Comparison of ENCODE assay signal across 20 mouse cellular contexts in genomic region chr13:108245086-108245697, GRCm38 (mm10). TPM values are rescaled to one million over a fixed set of nuclear protein-coding genes. Genes with fewer than 3 reads are reported as not detected.
DNase-seq lines count a peak whose midpoint lies in the region; ATAC-seq and TF ChIP-seq lines count a peak whose summit lies in the region.
"Had no signal": no experiment of that assay in that cellular context is flagged by ENCODE, and none has a peak within 500 bp of the region (broad histone marks: within the 10 kb centered on the region; RNA-seq: fewer than 3 reads in every experiment).

No protein-coding gene starts in this region.

- TF ChIP-seq CTCF in kidney, postnatal 0 days (IDR thresholded peaks at IDR 0.05; ENCODE audit: low read depth): no peak

- no peaks in the 10 kb centered on the region for H3K36me3 ChIP-seq in heart, embryonic 16.5 days (ENCODE audit: control insufficient read depth, insufficient read depth)
- H3K36me3 ChIP-seq in kidney, postnatal 0 days (ENCODE audit: insufficient read depth, low read length): no peaks in the 10 kb centered on the region
- no peaks in the 10 kb centered on the region for H3K36me3 ChIP-seq in forebrain, embryonic 12.5 days (replicated peaks)
- H3K36me3 ChIP-seq: heart, embryonic 10.5 days; hindbrain, embryonic 12.5 days; intestine, embryonic 15.5 days; liver, embryonic 15.5 days; midbrain, embryonic 13.5 days; neural tube, embryonic 15.5 days had no signal

- no peaks in the 10 kb centered on the region for H3K27me3 ChIP-seq in heart, embryonic 16.5 days (ENCODE audit: control insufficient read depth, insufficient read depth, low read length)
- no peaks in the 10 kb centered on the region for H3K27me3 ChIP-seq in kidney, postnatal 0 days (ENCODE audit: insufficient read depth, low read length)
- H3K27me3 ChIP-seq in forebrain, embryonic 12.5 days: no peaks in the 10 kb centered on the region
- H3K27me3 ChIP-seq: hindbrain, embryonic 12.5 days; intestine, embryonic 15.5 days; liver, embryonic 15.5 days; midbrain, embryonic 13.5 days; neural tube, embryonic 15.5 days had no signal

- no peak for DNase-seq in heart, postnatal 25 days (ENCODE audit: low spot score)
- DNase-seq in lung, postnatal 36 days: peak; percentile 15
- no peak for DNase-seq in lung, postnatal 4 days
- peak; percentile 40 for DNase-seq in kidney, postnatal 0 days (ENCODE audit: low spot score)
- no peak for DNase-seq in frontal cortex, postnatal 36 days (ENCODE audit: low spot score in 2 of 2)
- DNase-seq: adrenal gland, postnatal 25 days; cerebellum, adult 18-20 months; cerebellum, postnatal 36 days; forebrain, postnatal 0 days; thymus, postnatal 4 days had no signal

- ATAC-seq in heart, embryonic 16.5 days (replicated peaks; ENCODE audit: extremely low read depth, insufficient read depth, low FRiP score): no peak
- peak; percentile 68; the same call in 1 of the 2 replicates for ATAC-seq in kidney, postnatal 0 days (replicated peaks; ENCODE audit: low FRiP score, low read depth)
- ATAC-seq in forebrain, embryonic 12.5 days (ENCODE audit: low FRiP score): no peak
- ATAC-seq: forebrain, postnatal 0 days; intestine, embryonic 15.5 days; midbrain, embryonic 13.5 days had no signal

- intact Hi-C loops in heart, postnatal 25 days (cut with DNase I): no loop called here

- H3K9me3 ChIP-seq in heart, embryonic 16.5 days (replicated peaks; ENCODE audit: control insufficient read depth, low read length): no peaks in the 10 kb centered on the region
- no peaks in the 10 kb centered on the region for H3K9me3 ChIP-seq in kidney, postnatal 0 days (replicated peaks; ENCODE audit: low read length)
- no peaks in the 10 kb centered on the region for H3K9me3 ChIP-seq in forebrain, embryonic 12.5 days
- H3K9me3 ChIP-seq: heart, embryonic 10.5 days; hindbrain, embryonic 12.5 days; intestine, embryonic 15.5 days; liver, embryonic 15.5 days; midbrain, embryonic 13.5 days; neural tube, embryonic 15.5 days had no signal

- no peak overlapping the region for H3K9ac ChIP-seq in heart, embryonic 16.5 days (ENCODE audit: low read length)
- H3K9ac ChIP-seq in kidney, postnatal 0 days (ENCODE audit: low read depth, low read length): no peak overlapping the region
- no peak overlapping the region for H3K9ac ChIP-seq in forebrain, embryonic 12.5 days
- H3K9ac ChIP-seq: forebrain, postnatal 0 days; hindbrain, embryonic 12.5 days; intestine, embryonic 15.5 days; liver, embryonic 15.5 days; midbrain, embryonic 13.5 days; neural tube, embryonic 15.5 days had no signal

- H3K27ac ChIP-seq in heart, embryonic 16.5 days (ENCODE audit: low read length): no peak overlapping the region
- H3K27ac ChIP-seq in kidney, postnatal 0 days: peak overlapping the region; percentile 56; the same call in 1 of the 2 replicates
- no peak overlapping the region for H3K27ac ChIP-seq in forebrain, embryonic 12.5 days
- H3K27ac ChIP-seq: heart, embryonic 10.5 days; hindbrain, embryonic 12.5 days; intestine, embryonic 15.5 days; liver, embryonic 15.5 days; midbrain, embryonic 13.5 days; neural tube, embryonic 15.5 days had no signal

- 62% methylated on average over 11 of the region's 11 CpGs for WGBS in heart, embryonic 16.5 days
- 52% methylated on average over 11 of the region's 11 CpGs for WGBS in kidney, postnatal 0 days
- WGBS in forebrain, embryonic 12.5 days: 85% methylated on average over 11 of the region's 11 CpGs

- peak overlapping the region; percentile 8; the same call in 1 of the 2 replicates for H3K4me2 ChIP-seq in heart, embryonic 16.5 days (ENCODE audit: low read depth, low read length)
- H3K4me2 ChIP-seq in kidney, postnatal 0 days (ENCODE audit: low read length): no peak overlapping the region; the same call in 1 of the 2 replicates
- H3K4me2 ChIP-seq in forebrain, embryonic 12.5 days: no peak overlapping the region
- H3K4me2 ChIP-seq: hindbrain, embryonic 12.5 days; intestine, embryonic 15.5 days; liver, embryonic 15.5 days; midbrain, embryonic 13.5 days; neural tube, embryonic 15.5 days had no signal

- peaks cover 3% of the 10 kb centered on the region; the same call in 1 of the 2 replicates for H3K4me1 ChIP-seq in heart, embryonic 16.5 days (ENCODE audit: control insufficient read depth, insufficient read depth, low read length)
- H3K4me1 ChIP-seq in kidney, postnatal 0 days (replicated peaks; ENCODE audit: insufficient read depth, low read length): 0 out of 2 replicates have a peak, but pooled peaks cover 5% of the 10 kb centered on the region
- no peaks in the 10 kb centered on the region for H3K4me1 ChIP-seq in forebrain, embryonic 12.5 days
- H3K4me1 ChIP-seq: hindbrain, embryonic 12.5 days; intestine, embryonic 15.5 days; liver, embryonic 15.5 days; midbrain, embryonic 13.5 days had no signal

- H3K4me3 ChIP-seq in heart, embryonic 16.5 days (ENCODE audit: low read length): no peak overlapping the region
- no peak overlapping the region for H3K4me3 ChIP-seq in kidney, postnatal 0 days (replicated peaks; ENCODE audit: low read depth, low read length)
- H3K4me3 ChIP-seq in forebrain, embryonic 12.5 days (replicated peaks): no peak overlapping the region
- H3K4me3 ChIP-seq: erythroblast, embryonic 14.5 days; heart, embryonic 10.5 days; hindbrain, embryonic 12.5 days; intestine, embryonic 15.5 days; liver, embryonic 15.5 days; midbrain, embryonic 13.5 days; myocyte; neural tube, embryonic 15.5 days had no signal

RNA-seq across cellular contexts. Expression of gene Elovl7, which starts 31.0 kb away (rescaled TPM):
- polyA plus RNA-seq in heart, embryonic 16.5 days (2015; fragmentation: Nextera tagmentation; extraction: Ambion mirVana): 3.3 and 4.2 TPM in 2 replicates
- under 1 TPM; 0.34 to 0.47 TPM for total RNA-seq in heart, postnatal 25 days (2021)
- polyA plus RNA-seq in kidney, postnatal 0 days (2015; fragmentation: Nextera tagmentation; extraction: Ambion mirVana): 34.5 and 37.2 TPM in 2 replicates
- 0.57 and 1.3 TPM in 2 replicates for polyA plus RNA-seq in forebrain, embryonic 12.5 days (2016; fragmentation: Nextera tagmentation; extraction: Ambion mirVana)
- polyA plus RNA-seq: erythroblast, embryonic 14.5 days had no signal

Comparison
In these comparisons a context has a peak if more than half of its experiments do, and no peak if none do; other contexts are left out.
1. DNase-seq: peak in lung, postnatal 36 days (single experiment) and kidney, postnatal 0 days (single experiment); none in heart, postnatal 25 days (single experiment), lung, postnatal 4 days (0 of 2) and frontal cortex, postnatal 36 days (0 of 2).